Mouse (Mus musculus): ENCODE measurements around the gene Spon1.

GRCm38 (mm10) chr7:113846553-113846952, 80.8 kb downstream of the Spon1 start:
- TF ChIP-seq CTCF (IDR thresholded peaks at IDR 0.05; ENCODE audit: low read depth) = no peak
- no peak for TF ChIP-seq EP300 (optimal IDR thresholded peaks at IDR 0.05)
